ENCODE assay signal across 20 mouse cellular contexts in the genomic region with DNA sequence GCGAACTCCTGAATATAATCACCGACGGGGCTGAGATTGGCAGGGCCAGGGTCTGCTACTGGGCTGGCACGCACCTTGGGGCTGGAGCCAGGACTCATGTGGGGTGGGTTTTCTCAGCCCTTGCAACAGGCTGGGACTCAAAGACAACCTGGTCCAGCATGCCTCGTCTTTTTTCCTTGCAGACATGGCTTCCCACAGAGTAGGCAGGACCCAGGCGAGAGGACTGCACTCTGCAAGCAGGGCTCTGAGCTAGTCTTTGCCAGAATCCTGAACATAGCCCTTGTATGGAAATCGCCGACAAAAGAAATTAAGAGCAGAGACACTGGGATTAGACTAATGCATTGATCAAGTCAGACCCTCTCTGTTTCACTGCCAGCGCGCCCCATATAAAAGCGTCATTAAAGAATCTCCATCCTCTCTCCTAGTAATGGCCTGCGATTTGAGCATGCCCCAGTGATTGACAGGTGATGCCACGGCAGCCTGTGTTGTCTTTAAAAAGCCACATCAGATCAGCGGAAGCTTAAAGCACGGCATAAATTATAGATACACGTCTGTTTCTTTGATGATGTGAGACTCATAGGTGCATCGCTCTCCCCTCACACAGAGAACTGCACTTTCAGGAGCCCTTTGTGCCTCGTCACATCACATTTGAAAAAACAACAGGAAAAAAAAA.
DNase-seq lines count a peak whose midpoint lies in the region; ATAC-seq and TF ChIP-seq lines count a peak whose summit lies in the region.
"Had no signal": no experiment of that assay in that cellular context is flagged by ENCODE, and none has a peak within 500 bp of the region (broad histone marks: within the 10 kb centered on the region; RNA-seq: fewer than 3 reads in every experiment).

No protein-coding gene starts in this region.

- no peak overlapping the region for H3K27ac ChIP-seq in forebrain, embryonic 12.5 days
- no peak overlapping the region for H3K27ac ChIP-seq in forebrain, embryonic 10.5 days
- H3K27ac ChIP-seq in limb, embryonic 13.5 days, result no peak overlapping the region
- no peak overlapping the region for H3K27ac ChIP-seq in limb, embryonic 10.5 days
- H3K27ac ChIP-seq in hindbrain, postnatal 0 days, result no peak overlapping the region
- H3K27ac ChIP-seq: embryonic facial prominence, embryonic 10.5 days; heart, embryonic 10.5 days; intestine, embryonic 15.5 days; limb, embryonic 12.5 days; liver, embryonic 15.5 days had no signal

- DNase-seq in forebrain, embryonic 10.5 days (ENCODE audit: extremely low spot score, low spot score), result no peak
- DNase-seq in limb, embryonic 10.5 days (ENCODE audit: low spot score), result no peak
- DNase-seq in hindbrain, postnatal 0 days (ENCODE audit: low spot score), result peak; percentile 23
- peak; percentile 32 for DNase-seq in retina, postnatal 1 day
- no peak for DNase-seq in urinary bladder, postnatal 4 days (ENCODE audit: low spot score in 2 of 2)
- DNase-seq: adrenal gland, adult 2 months; cerebellum, adult 11 months; gastrocnemius, postnatal 36 days; heart, postnatal 14 days; thymus, postnatal 25 days had no signal

- ATAC-seq in forebrain, embryonic 12.5 days (ENCODE audit: low FRiP score), result peak; percentile 70; the same call in 1 of the 2 replicates
- ATAC-seq in limb, embryonic 13.5 days (ENCODE audit: low FRiP score, low read depth), result no peak
- no peak for ATAC-seq in hindbrain, postnatal 0 days
- ATAC-seq: intestine, embryonic 15.5 days; lung, postnatal 0 days had no signal

- H3K9ac ChIP-seq in forebrain, embryonic 12.5 days, result no peak overlapping the region
- H3K9ac ChIP-seq in limb, embryonic 13.5 days, result no peak overlapping the region
- H3K9ac ChIP-seq in hindbrain, postnatal 0 days (replicated peaks; ENCODE audit: low read length), result no peak overlapping the region
- H3K9ac ChIP-seq: intestine, embryonic 15.5 days; limb, embryonic 12.5 days; liver, embryonic 15.5 days had no signal

- TF ChIP-seq CTCF in hindbrain, postnatal 0 days (IDR thresholded peaks at IDR 0.05; ENCODE audit: low read depth), result no peak

- H3K4me1 ChIP-seq in forebrain, embryonic 12.5 days, result peaks cover 10% of the 10 kb centered on the region
- H3K4me1 ChIP-seq in forebrain, embryonic 10.5 days, result peaks cover 30% of the 10 kb centered on the region
- peaks cover 8% of the 10 kb centered on the region for H3K4me1 ChIP-seq in limb, embryonic 13.5 days
- H3K4me1 ChIP-seq in limb, embryonic 10.5 days, result peaks cover 28% of the 10 kb centered on the region
- H3K4me1 ChIP-seq in hindbrain, postnatal 0 days (ENCODE audit: insufficient read depth, low read length), result peaks cover 4% of the 10 kb centered on the region; the same call in 1 of the 2 replicates
- H3K4me1 ChIP-seq: embryonic facial prominence, embryonic 10.5 days; liver, embryonic 15.5 days had no signal

- no peaks in the 10 kb centered on the region for H3K9me3 ChIP-seq in forebrain, embryonic 12.5 days
- no peaks in the 10 kb centered on the region for H3K9me3 ChIP-seq in forebrain, embryonic 10.5 days
- H3K9me3 ChIP-seq in limb, embryonic 13.5 days, result no peaks in the 10 kb centered on the region
- H3K9me3 ChIP-seq in limb, embryonic 10.5 days (replicated peaks), result no peaks in the 10 kb centered on the region
- no peaks in the 10 kb centered on the region for H3K9me3 ChIP-seq in hindbrain, postnatal 0 days (ENCODE audit: low read length)
- H3K9me3 ChIP-seq: embryonic facial prominence, embryonic 10.5 days; heart, embryonic 10.5 days; intestine, embryonic 15.5 days; limb, embryonic 12.5 days; liver, embryonic 15.5 days had no signal

- WGBS in forebrain, embryonic 12.5 days, result 40% methylated on average over 18 of the region's 18 CpGs
- WGBS in forebrain, embryonic 10.5 days, result 63% methylated on average over 18 of the region's 18 CpGs
- 57% methylated on average over 18 of the region's 18 CpGs for WGBS in limb, embryonic 13.5 days
- WGBS in limb, embryonic 10.5 days, result 72% methylated on average over 18 of the region's 18 CpGs
- WGBS in hindbrain, postnatal 0 days, result 34% methylated on average over 18 of the region's 18 CpGs

- H3K27me3 ChIP-seq in forebrain, embryonic 12.5 days, result no peaks in the 10 kb centered on the region
- no peaks in the 10 kb centered on the region for H3K27me3 ChIP-seq in forebrain, embryonic 10.5 days (ENCODE audit: poor library complexity, severe bottlenecking)
- H3K27me3 ChIP-seq in limb, embryonic 13.5 days, result peaks cover 10% of the 10 kb centered on the region; the same call in 1 of the 2 replicates
- no peaks in the 10 kb centered on the region for H3K27me3 ChIP-seq in limb, embryonic 10.5 days (ENCODE audit: low read depth, poor library complexity, severe bottlenecking)
- no peaks in the 10 kb centered on the region for H3K27me3 ChIP-seq in hindbrain, postnatal 0 days (ENCODE audit: insufficient read depth, low read length)
- H3K27me3 ChIP-seq: CH12.LX; intestine, embryonic 15.5 days; limb, embryonic 12.5 days; liver, embryonic 15.5 days had no signal

- H3K36me3 ChIP-seq in forebrain, embryonic 12.5 days (replicated peaks), result no peaks in the 10 kb centered on the region
- H3K36me3 ChIP-seq in forebrain, embryonic 10.5 days (replicated peaks), result no peaks in the 10 kb centered on the region
- H3K36me3 ChIP-seq in limb, embryonic 13.5 days, result no peaks in the 10 kb centered on the region
- no peaks in the 10 kb centered on the region for H3K36me3 ChIP-seq in limb, embryonic 10.5 days
- no peaks in the 10 kb centered on the region for H3K36me3 ChIP-seq in hindbrain, postnatal 0 days (ENCODE audit: insufficient read depth, low read length)
- H3K36me3 ChIP-seq: embryonic facial prominence, embryonic 10.5 days; heart, embryonic 10.5 days; intestine, embryonic 15.5 days; limb, embryonic 12.5 days; liver, embryonic 15.5 days had no signal

- peak overlapping the region; percentile 25 for H3K4me2 ChIP-seq in forebrain, embryonic 12.5 days
- peak overlapping the region; percentile 27; the same call in 1 of the 2 replicates for H3K4me2 ChIP-seq in limb, embryonic 13.5 days (replicated peaks)
- H3K4me2 ChIP-seq in hindbrain, postnatal 0 days (ENCODE audit: low read depth, low read length), result peak overlapping the region; percentile 35; the same call in 1 of the 2 replicates
- H3K4me2 ChIP-seq: intestine, embryonic 15.5 days; limb, embryonic 12.5 days; liver, embryonic 15.5 days had no signal

- H3K4me3 ChIP-seq in forebrain, embryonic 12.5 days (replicated peaks), result no peak overlapping the region
- H3K4me3 ChIP-seq in forebrain, embryonic 10.5 days, result no peak overlapping the region
- no peak overlapping the region for H3K4me3 ChIP-seq in limb, embryonic 13.5 days
- no peak overlapping the region for H3K4me3 ChIP-seq in limb, embryonic 10.5 days
- no peak overlapping the region for H3K4me3 ChIP-seq in hindbrain, postnatal 0 days (ENCODE audit: low read length)
- H3K4me3 ChIP-seq: embryonic facial prominence, embryonic 10.5 days; heart, embryonic 10.5 days; intestine, embryonic 15.5 days; limb, embryonic 12.5 days; liver, embryonic 15.5 days; myocyte had no signal

Comparison
In these comparisons a context has a peak if more than half of its experiments do, and no peak if none do; other contexts are left out.
1. DNase-seq: peak in hindbrain, postnatal 0 days (single experiment) and retina, postnatal 1 day (single experiment); none in forebrain, embryonic 10.5 days (single experiment), limb, embryonic 10.5 days (single experiment) and urinary bladder, postnatal 4 days (0 of 2).
2. Peak in every context shown above with its lines, with median percentiles within 50 percentile points of each other: H3K4me2 ChIP-seq.